Mouse (Mus musculus): ENCODE results near the gene Tmem127. TPM values are rescaled to one million over a fixed set of nuclear protein-coding genes. Genes with fewer than 3 reads are reported as not detected.

The Tmem127 gene
- 151 and 158 TPM in 2 replicates for polyA plus RNA-seq (2012; rRNA removed)

DNA sequence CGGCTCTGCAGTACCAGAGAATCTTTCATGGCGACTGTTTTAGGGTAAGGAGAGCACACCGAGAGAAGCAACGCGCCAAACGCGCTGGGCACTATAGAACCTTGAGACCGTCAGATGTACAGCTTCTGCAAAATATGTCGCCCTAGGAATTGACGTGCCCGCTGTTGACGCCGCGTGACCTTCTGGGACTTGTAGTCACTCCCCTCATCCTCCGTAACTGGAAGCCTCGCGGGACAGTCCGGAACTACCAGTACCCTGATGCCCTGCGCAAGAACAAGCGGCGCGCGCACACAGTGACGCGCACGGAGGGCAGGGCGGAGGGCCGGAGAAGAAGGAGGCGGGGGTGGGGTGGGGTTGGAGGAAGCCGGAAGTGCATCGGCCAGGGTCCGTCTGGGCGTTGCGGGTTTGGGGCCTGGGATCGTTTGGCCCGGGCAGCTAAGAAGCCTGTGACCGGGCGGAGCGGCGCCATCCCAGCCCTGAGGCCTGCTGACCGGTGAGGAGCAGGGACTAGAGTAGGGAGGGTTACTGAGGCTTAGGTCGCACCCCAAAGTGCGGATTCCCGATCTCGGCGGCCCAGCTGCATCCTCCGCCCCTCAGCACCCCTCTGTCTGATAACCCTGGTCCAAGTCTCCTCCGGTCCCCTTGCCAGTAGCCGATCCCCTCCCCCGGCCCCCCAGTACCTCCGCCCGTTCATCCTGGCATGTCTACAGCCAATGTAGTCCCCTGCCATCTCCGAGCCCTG lies at the start of gene Tmem127, which contains the start of gene Ciao1:
Gene Tmem127 (plus strand): TSS at position 317 of the 742 bp plus-strand sequence.
Gene Ciao1 (minus strand): TSS at position 225 of the 742 bp plus-strand sequence.

DNA sequence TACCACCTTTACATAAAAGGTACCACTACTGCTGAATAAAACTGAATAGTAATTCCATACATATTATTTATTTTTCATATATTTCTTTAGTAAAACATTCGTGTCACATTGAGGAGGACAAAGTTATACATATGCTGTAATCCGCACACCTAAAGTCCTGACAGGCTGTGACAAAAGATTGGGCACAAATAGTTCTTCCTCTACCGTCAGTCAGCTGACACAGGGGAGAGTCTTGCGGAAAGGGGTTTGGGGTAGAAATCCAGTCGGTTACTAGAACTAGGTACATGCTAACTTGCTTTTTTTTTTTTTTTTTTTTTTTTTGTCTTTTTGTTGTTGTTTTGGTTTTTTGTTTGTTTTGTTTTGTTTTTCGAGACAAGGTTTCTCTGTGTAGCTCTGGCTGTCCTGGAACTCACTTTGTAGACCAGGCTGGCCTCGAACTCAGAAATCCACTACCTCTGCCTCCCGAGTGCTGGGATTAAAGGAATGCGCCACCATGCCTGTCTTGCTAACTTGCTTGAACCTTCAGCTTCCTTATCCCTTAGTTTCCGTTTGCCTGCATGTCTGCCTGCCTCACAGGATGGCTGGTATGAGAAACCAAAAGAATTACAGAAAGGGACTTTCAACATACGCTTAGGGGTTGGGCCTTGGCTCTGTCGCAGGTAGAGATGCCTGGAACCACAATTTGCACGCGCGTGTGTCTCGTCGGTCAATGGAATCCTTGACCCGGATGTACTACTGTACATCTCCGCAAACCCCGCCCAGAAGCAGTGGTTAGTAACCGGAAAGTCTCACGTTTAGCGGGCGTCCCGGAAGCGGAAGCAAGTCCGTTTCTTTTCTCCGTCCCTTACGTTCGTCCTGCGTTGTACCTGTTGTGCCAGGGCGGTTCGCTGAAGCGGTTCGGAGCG lies 39.9 kb upstream of the Tmem127 start, which contains the start of the genes 1810024B03Rik and Snrnp200:
Gene 1810024B03Rik (minus strand): TSS at position 734 of the 905 bp plus-strand sequence.
Gene Snrnp200 (plus strand): TSS at position 840 of the 905 bp plus-strand sequence.

DNA sequence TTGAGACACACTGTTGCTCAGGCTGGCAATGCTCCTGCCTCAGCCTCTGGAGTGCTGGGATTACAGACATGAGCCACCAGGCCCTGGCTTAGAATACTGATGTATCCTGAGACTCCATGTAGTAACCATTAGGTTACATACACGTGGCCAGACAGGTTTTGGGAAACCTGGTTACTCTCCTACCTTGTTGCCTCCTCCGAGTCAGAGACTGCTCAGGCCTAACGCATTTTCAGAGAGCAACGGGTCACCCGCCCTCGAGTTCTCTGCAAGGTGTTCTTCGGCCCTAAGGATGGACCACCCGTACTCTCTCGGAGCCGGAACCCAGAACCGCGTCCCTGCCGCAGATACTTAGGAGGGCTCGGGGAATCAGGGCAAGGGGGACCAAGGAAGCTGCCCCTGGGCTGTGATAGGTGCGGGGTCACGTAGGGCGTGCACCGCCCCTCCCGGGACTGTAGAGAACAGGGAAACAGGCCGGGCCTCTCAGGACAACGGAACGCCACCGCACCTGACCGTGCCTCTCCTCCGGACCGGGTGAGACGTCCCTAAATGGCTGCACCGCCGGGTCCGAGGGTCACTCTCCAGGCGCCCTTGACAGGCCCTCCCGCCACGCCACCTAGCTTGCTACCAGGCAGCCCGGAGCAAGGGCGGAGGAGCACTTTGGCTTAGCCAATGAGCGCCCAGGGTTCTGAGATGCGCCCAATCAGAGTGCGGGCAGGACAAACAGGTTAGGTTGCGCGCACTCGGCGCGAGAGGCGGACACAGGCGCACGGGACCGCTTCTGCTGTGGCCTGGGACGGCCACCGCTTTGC lies 22.0 kb downstream of the Tmem127 start, which contains the start of gene Stard7:
Gene Stard7 (plus strand): TSS at position 728 of the 809 bp plus-strand sequence.

Other genes starting within 250 kb of the Tmem127 start
- 1.3 and 1.7 TPM in 2 replicates for gene Ap4e1, start 239.2 kb upstream of the Tmem127 start, polyA plus RNA-seq (2012; rRNA removed)
- 4.9 and 5.1 TPM in 2 replicates for gene Blvra, start 177.2 kb upstream of the Tmem127 start, polyA plus RNA-seq (2012; rRNA removed)
- 1.6 and 3.1 TPM in 2 replicates for gene Ncaph, start 114.0 kb upstream of the Tmem127 start, polyA plus RNA-seq (2012; rRNA removed)
- gene Itpripl1, start 104.5 kb upstream of the Tmem127 start, polyA plus RNA-seq (2012; rRNA removed): 8.0 and 11.8 TPM in 2 replicates
- 0.35 and 0.85 TPM in 2 replicates for gene 1810024B03Rik, start 39.6 kb upstream of the Tmem127 start, polyA plus RNA-seq (2012; rRNA removed)
- gene Snrnp200, start 39.5 kb upstream of the Tmem127 start, polyA plus RNA-seq (2012; rRNA removed): 50.0 and 62.6 TPM in 2 replicates
- 39.8 and 56.5 TPM in 2 replicates for gene Ciao1, start 92 bp upstream of the Tmem127 start, polyA plus RNA-seq (2012; rRNA removed)
- gene Stard7, start 22.3 kb downstream of the Tmem127 start, polyA plus RNA-seq (2012; rRNA removed): 73.2 and 130 TPM in 2 replicates
- 7.4 and 9.4 TPM in 2 replicates for gene Dusp2, start 88.3 kb downstream of the Tmem127 start, polyA plus RNA-seq (2012; rRNA removed)
- 17.6 and 21.6 TPM in 2 replicates for gene Astl, start 90.7 kb downstream of the Tmem127 start, polyA plus RNA-seq (2012; rRNA removed)
- gene Adra2b, start 115.3 kb downstream of the Tmem127 start, polyA plus RNA-seq (2012; rRNA removed): 0.50 and 0.56 TPM in 2 replicates
- 2.0 and 2.4 TPM in 2 replicates for gene Gpat2, start 177.3 kb downstream of the Tmem127 start, polyA plus RNA-seq (2012; rRNA removed)
- 21.6 and 24.4 TPM in 2 replicates for gene Fahd2a, start 196.7 kb downstream of the Tmem127 start, polyA plus RNA-seq (2012; rRNA removed)

Data from ovary, adult 2 months (tissue).